Mouse (Mus musculus) spleen, adult 2 months (tissue): ENCODE data around the gene Rtl4.

Source experiments
- CTCF ChIP-seq: fragments of 200-500 bp; IDR thresholded peaks from 2 replicates; pipeline ENCODE4 v1.5.1; 2011; ENCODE audit warnings: mild to moderate bottlenecking, inconsistent platforms; ENCODE audit not compliant: insufficient read depth, insufficient read length, insufficient replicate concordance; ENCODE audit errors: extremely low read depth
- POLR2A ChIP-seq: fragments of 200-500 bp; IDR thresholded peaks from 2 replicates; pipeline ENCODE4 v1.6.1; 2011; ENCODE audit warnings: low read depth, low read length, inconsistent platforms

GRCm38 (mm10) chrX:144689859-144690181, 1.1 kb downstream of the Rtl4 start:
- TF ChIP-seq CTCF, result no peak
- no peak for TF ChIP-seq POLR2A
